Mouse (Mus musculus) midbrain, embryonic 13.5 days (tissue): Measurements from ENCODE around the gene Gm4894. TPM values are rescaled to one million over a fixed set of nuclear protein-coding genes. Genes with fewer than 3 reads are reported as not detected.

ENCODE experiments used
- ATAC-seq: fragments of 200-750 bp; cut with Nextera tagmentation; 2 replicates; pipeline ENCODE4 v1.8.0; 2017; ENCODE audit warnings: mild to moderate bottlenecking, moderate TSS enrichment, moderate library complexity
- H3K27ac ChIP-seq: fragments of 300-500 bp; sonication (generic); 2 replicates; pipeline ENCODE4 v1.5.1; 2015; ENCODE audit warnings: inconsistent platforms, mild to moderate bottlenecking, moderate library complexity
- H3K27me3 ChIP-seq: fragments of 300-500 bp; sonication (generic); 2 replicates; pipeline ENCODE4 v1.6.1; 2015; ENCODE audit warnings: mild to moderate bottlenecking, inconsistent platforms
- H3K36me3 ChIP-seq: fragments of 300-500 bp; sonication (generic); 2 replicates; pipeline ENCODE4 v1.6.1; 2015; ENCODE audit warnings: mild to moderate bottlenecking, inconsistent platforms
- H3K4me1 ChIP-seq: fragments of 300-500 bp; sonication (generic); replicated peaks from 2 replicates; pipeline ENCODE4 v1.6.1; 2015; ENCODE audit warnings: inconsistent platforms
- H3K4me2 ChIP-seq: fragments of 300-500 bp; sonication (generic); replicated peaks from 2 replicates; pipeline ENCODE4 v1.6.1; 2015; ENCODE audit warnings: moderate library complexity, mild to moderate bottlenecking, inconsistent platforms
- H3K4me3 ChIP-seq: fragments of 300-500 bp; sonication (generic); replicated peaks from 2 replicates; pipeline ENCODE4 v1.5.1; 2015; ENCODE audit warnings: mild to moderate bottlenecking, inconsistent platforms
- H3K9ac ChIP-seq: fragments of 300-500 bp; sonication (generic); replicated peaks from 2 replicates; pipeline ENCODE4 v1.6.1; 2015; ENCODE audit warnings: mild to moderate bottlenecking, inconsistent platforms
- H3K9me3 ChIP-seq: fragments of 300-500 bp; sonication (generic); 2 replicates; pipeline ENCODE4 v1.6.1; 2016; ENCODE audit warnings: mild to moderate bottlenecking, inconsistent platforms
- WGBS: fragments of 180-500 bp; shearing (Covaris S2); methylation state at CpG from one replicate; pipeline ENCODE4 v1.1.7; 2015; 5-methylcytosine and 5-hydroxymethylcytosine counted together
- polyA plus RNA-seq: library from polyadenylated mRNA; unstranded; fragments of >200 nt; fragmentation: Nextera tagmentation; extraction: Ambion mirVana; gene quantifications from 2 replicates; pipeline ENCODE4 v1.2.1, GENCODE M21; 2015

Gene Gm4894
- polyA plus RNA-seq, 1 experiment from 2014 or later: not detected

DNA sequence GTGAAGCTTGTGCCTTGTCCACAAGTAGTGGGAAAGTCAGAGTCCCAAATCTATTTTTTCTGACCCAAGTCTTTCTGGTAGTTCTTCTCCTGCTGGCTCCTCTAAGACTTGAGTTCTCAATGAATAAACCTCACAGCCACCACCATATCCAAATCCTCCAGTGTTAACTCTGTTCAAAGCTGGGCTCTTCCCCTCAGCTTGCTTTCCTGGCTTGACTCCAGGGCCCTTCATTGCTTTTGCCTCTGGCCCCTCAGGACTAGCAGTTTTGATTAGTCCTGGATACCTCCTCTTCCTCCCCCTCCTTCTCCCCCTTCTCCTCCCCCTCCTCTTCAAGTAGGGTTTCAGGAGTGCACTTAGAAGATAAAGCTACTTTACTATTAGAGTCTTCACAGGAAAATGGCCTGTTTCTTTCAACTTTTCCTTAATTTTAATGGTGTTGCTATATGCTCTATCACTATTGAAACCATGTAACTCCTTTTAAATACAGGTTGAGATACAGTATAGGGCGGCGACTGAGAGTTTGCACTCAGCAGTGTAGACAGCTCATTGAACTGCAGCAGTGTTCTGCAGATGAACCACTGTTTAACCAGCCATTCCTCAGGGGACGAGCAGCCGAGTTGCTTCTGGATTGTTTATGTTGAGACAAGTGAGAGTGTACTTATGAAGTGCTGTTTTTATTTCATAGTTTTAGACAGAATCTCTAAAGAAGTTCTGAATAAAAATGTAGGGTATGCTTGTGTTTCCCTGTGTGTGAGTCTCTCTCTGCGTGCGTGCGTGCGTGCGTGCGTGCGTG lies 26.4 kb downstream of the Gm4894 start:
- Histone ChIP-seq H3K9ac (no peak overlapping the region), H3K27ac (no peak overlapping the region), H3K4me2 (no peak overlapping the region), H3K36me3 (no peaks in the 10 kb centered on the region), H3K4me1 (no peaks in the 10 kb centered on the region), H3K9me3 (no peaks in the 10 kb centered on the region), H3K27me3 (no peaks in the 10 kb centered on the region), H3K4me3 (no peak overlapping the region)
- ATAC-seq: no peak
- WGBS: 92% methylated on average over 11 of the region's 11 CpGs

GRCm38 (mm10) chr9:49295101-49295500 lies 44.8 kb downstream of the Gm4894 start:
- Histone ChIP-seq H3K4me2 (no peak overlapping the region), H3K9ac (no peak overlapping the region), H3K4me3 (no peak overlapping the region), H3K4me1 (no peaks in the 10 kb centered on the region), H3K27me3 (no peaks in the 10 kb centered on the region), H3K9me3 (no peaks in the 10 kb centered on the region), H3K27ac (no peak overlapping the region), H3K36me3 (no peaks in the 10 kb centered on the region)
- no peak for ATAC-seq
- WGBS: 75% methylated on average over 1 of the region's 1 CpGs

- no peak overlapping the region for H3K27ac ChIP-seq
- no peaks in the 10 kb centered on the region for H3K36me3 ChIP-seq
- 77% methylated on average over 3 of the region's 3 CpGs for WGBS
- no peaks in the 10 kb centered on the region for H3K9me3 ChIP-seq
- H3K4me1 ChIP-seq: no peaks in the 10 kb centered on the region
- H3K4me2 ChIP-seq: no peak overlapping the region
- H3K9ac ChIP-seq: no peak overlapping the region
- H3K27me3 ChIP-seq: no peaks in the 10 kb centered on the region
- ATAC-seq: no peak
- H3K4me3 ChIP-seq: no peak overlapping the region
Measured at GRCm38 (mm10) chr9:49307576-49307975, 57.2 kb downstream of the Gm4894 start.

- WGBS: 70% methylated on average over 4 of the region's 4 CpGs
- H3K27me3 ChIP-seq: no peaks in the 10 kb centered on the region
Measured at GRCm38 (mm10) chr9:49310821-49311220, 60.5 kb downstream of the Gm4894 start.

GRCm38 (mm10) chr9:49318638-49319037 lies 68.3 kb downstream of the Gm4894 start:
- Histone ChIP-seq H3K4me3 (no peak overlapping the region), H3K9ac (no peak overlapping the region), H3K9me3 (no peaks in the 10 kb centered on the region), H3K27ac (no peak overlapping the region), H3K27me3 (no peaks in the 10 kb centered on the region), H3K4me2 (no peak overlapping the region), H3K4me1 (no peaks in the 10 kb centered on the region), H3K36me3 (no peaks in the 10 kb centered on the region)
- no peak for ATAC-seq

More at GRCm38 (mm10) chr9:49310821-49311220, 60.5 kb downstream of the Gm4894 start:
- Histone ChIP-seq H3K4me3 (no peak overlapping the region), H3K36me3 (no peaks in the 10 kb centered on the region), H3K4me2 (no peak overlapping the region), H3K9me3 (no peaks in the 10 kb centered on the region), H3K27ac (no peak overlapping the region), H3K9ac (no peak overlapping the region), H3K4me1 (no peaks in the 10 kb centered on the region)
- ATAC-seq: no peak

Other genes with a start within 250 kb of the Gm4894 start
- gene Zw10, start 194.9 kb upstream of the Gm4894 start, polyA plus RNA-seq: 29.7 and 33.4 TPM in 2 replicates
- 2.3 and 2.4 TPM in 2 replicates for gene Tmprss5, start 169.3 kb upstream of the Gm4894 start, polyA plus RNA-seq
- gene Drd2, start 90.1 kb downstream of the Gm4894 start, polyA plus RNA-seq: 1.9 and 2.4 TPM in 2 replicates
- gene Ankk1, start 176.5 kb downstream of the Gm4894 start, polyA plus RNA-seq: not detected in 2 replicates
- 1.8 and 1.9 TPM in 2 replicates for gene Ttc12, start 235.7 kb downstream of the Gm4894 start, polyA plus RNA-seq